Mouse (Mus musculus): ENCODE data around the gene D630023F18Rik.

D630023F18Rik gene

GRCm38 (mm10) chr1:65122574-65123372 lies at the start of gene D630023F18Rik:
Gene D630023F18Rik, minus strand, starts transcription at chr1:65123214.
- no peak for DNase-seq (ENCODE audit: low read depth)

GRCm38 (mm10) chr1:65171579-65171978 lies 48.6 kb upstream of the D630023F18Rik start:
- no peak for DNase-seq (ENCODE audit: low read depth)

- DNase-seq (ENCODE audit: low read depth) = no peak
Measured at GRCm38 (mm10) chr1:65169947-65170346, 46.9 kb upstream of the D630023F18Rik start.

- no peak for DNase-seq (ENCODE audit: low read depth)
Measured at GRCm38 (mm10) chr1:65169536-65169935, 46.5 kb upstream of the D630023F18Rik start.

- no peak for DNase-seq (ENCODE audit: low read depth)
Measured at GRCm38 (mm10) chr1:65167496-65167895, 44.5 kb upstream of the D630023F18Rik start.

- DNase-seq (ENCODE audit: low read depth) = no peak
Measured at GRCm38 (mm10) chr1:65162210-65162609, 39.2 kb upstream of the D630023F18Rik start.

- no peak for DNase-seq (ENCODE audit: low read depth)
Measured at GRCm38 (mm10) chr1:65156111-65156510, 33.1 kb upstream of the D630023F18Rik start.

GRCm38 (mm10) chr1:65154814-65155213 lies 31.8 kb upstream of the D630023F18Rik start:
- DNase-seq (ENCODE audit: low read depth) = peak; percentile 26

GRCm38 (mm10) chr1:65147971-65148370 lies 25.0 kb upstream of the D630023F18Rik start:
- no peak for DNase-seq (ENCODE audit: low read depth)

- DNase-seq (ENCODE audit: low read depth) = no peak
Measured at GRCm38 (mm10) chr1:65147326-65147725, 24.3 kb upstream of the D630023F18Rik start.

GRCm38 (mm10) chr1:65146601-65147000 lies 23.6 kb upstream of the D630023F18Rik start:
- DNase-seq (ENCODE audit: low read depth) = no peak

GRCm38 (mm10) chr1:65144783-65145182 lies 21.8 kb upstream of the D630023F18Rik start:
- no peak for DNase-seq (ENCODE audit: low read depth)

- no peak for DNase-seq (ENCODE audit: low read depth)
Measured at GRCm38 (mm10) chr1:65137560-65137959, 14.5 kb upstream of the D630023F18Rik start.

GRCm38 (mm10) chr1:65132833-65133232 lies 9.8 kb upstream of the D630023F18Rik start:
- no peak for DNase-seq (ENCODE audit: low read depth)

GRCm38 (mm10) chr1:65131671-65132070 lies 8.7 kb upstream of the D630023F18Rik start:
- no peak for DNase-seq (ENCODE audit: low read depth)

- DNase-seq (ENCODE audit: low read depth) = no peak
Measured at GRCm38 (mm10) chr1:65130226-65130625, 7.2 kb upstream of the D630023F18Rik start.

- DNase-seq (ENCODE audit: low read depth) = no peak
Measured at GRCm38 (mm10) chr1:65129634-65130180, 6.7 kb upstream of the D630023F18Rik start.

- no peak for DNase-seq (ENCODE audit: low read depth)
Measured at GRCm38 (mm10) chr1:65119438-65119837, 3.6 kb downstream of the D630023F18Rik start, which contains the start of gene Gm28845. Gene Gm28845, minus strand, starts transcription at chr1:65119558.

GRCm38 (mm10) chr1:65118150-65118913 lies 4.7 kb downstream of the D630023F18Rik start:
- no peak for DNase-seq (ENCODE audit: low read depth)

- DNase-seq (ENCODE audit: low read depth) = no peak
Measured at GRCm38 (mm10) chr1:65113536-65114172, 9.4 kb downstream of the D630023F18Rik start.

- DNase-seq (ENCODE audit: low read depth) = no peak
Measured at GRCm38 (mm10) chr1:65112807-65113196, 10.2 kb downstream of the D630023F18Rik start.
